Mouse (Mus musculus): ENCODE measurements around the gene Adam20. TPM values are rescaled to one million over a fixed set of nuclear protein-coding genes. Genes with fewer than 3 reads are reported as not detected.
"Not testable (repeated sequence)": the region's sequence is repeated elsewhere in the genome, so short reads cannot be mapped to it uniquely, and the experiment has no call there.

The Adam20 gene
- not detected for total RNA-seq (2021)
- long read RNA-seq, experiment 1, result 0 reads
- long read RNA-seq, experiment 2, result 0 reads

GRCm38 (mm10) chr8:40792973-40793372 is at the start of gene Adam20:
Gene Adam20 (plus strand): TSS chr8:40793273.
- not testable (repeated sequence) for DNase-seq

GRCm38 (mm10) chr8:40751908-40752307 is 41.2 kb upstream of the Adam20 start, which contains the start of gene Adam25:
Gene Adam25 (plus strand): TSS chr8:40752208.
- DNase-seq, result not testable (repeated sequence)

DNA sequence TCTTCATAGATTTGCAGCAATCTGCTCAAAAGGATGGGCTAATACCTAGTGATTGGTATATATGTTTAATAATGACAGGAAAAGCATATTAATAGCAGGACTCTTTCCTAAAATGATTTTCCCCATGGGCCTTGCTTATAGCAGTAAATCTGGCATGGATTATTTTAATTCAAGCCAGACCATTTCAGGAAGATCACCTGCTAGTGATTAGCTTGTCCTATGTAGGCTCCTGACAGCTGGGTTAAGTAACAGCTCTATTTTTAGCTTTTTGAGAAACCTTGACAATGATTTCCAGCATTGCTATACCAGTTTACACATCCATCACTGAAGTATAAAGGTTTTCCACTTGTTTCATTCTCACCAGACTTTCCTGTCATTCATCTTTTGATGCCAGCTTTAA is 9.8 kb upstream of the Adam20 start:
- DNase-seq, result no peak

DNA sequence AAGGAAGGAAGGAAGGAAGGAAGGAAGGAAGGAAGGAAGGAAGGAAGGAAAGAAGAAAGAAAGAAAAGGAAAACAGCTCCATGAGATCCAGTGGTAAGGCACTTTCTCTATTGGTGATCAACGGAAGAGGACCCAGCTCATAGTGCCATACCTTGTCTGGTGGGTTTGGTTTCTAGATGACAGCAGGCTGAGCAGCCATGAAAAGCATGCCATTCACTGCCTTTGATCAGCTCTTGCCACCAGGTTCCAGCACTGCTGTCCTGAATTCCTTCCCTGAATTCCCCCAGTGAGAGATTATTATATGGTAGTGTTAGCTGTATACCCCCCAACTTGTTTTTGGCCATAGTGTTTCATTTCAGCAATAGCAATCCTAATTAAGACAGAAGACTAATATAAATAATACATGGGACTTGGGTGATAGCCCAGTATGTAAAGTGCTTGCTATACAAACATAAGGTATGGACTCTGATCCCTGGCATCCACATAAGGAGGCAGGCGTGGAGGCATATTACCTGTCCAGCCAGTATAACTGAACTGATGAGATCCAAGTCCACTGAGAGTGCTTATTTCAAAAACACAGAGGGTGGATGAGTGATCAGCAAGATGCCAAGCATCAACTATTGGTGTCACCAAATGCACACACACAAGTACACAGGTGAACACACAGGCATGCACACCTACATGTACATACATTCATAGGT is 10.5 kb downstream of the Adam20 start:
- no peak for DNase-seq

Other genes starting within 250 kb of the Adam20 start
- not detected for gene Adam24, start 118.2 kb upstream of the Adam20 start, total RNA-seq (2021)
- gene Adam25, start 41.1 kb upstream of the Adam20 start, total RNA-seq (2021), result not detected
- gene Adam39, start 29.7 kb downstream of the Adam20 start, total RNA-seq (2021), result not detected

Measured in adrenal gland, postnatal 10 days (tissue).